Mouse (Mus musculus) monocyte, adult 2 months (primary cell): ENCODE data around the gene Ctnna3.
"Not testable (repeated sequence)": the region's sequence is repeated elsewhere in the genome, so short reads cannot be mapped to it uniquely, and the experiment has no call there.

ENCODE experiments used
- DNase-seq, 2 experiments: peaks; one replicate each; pipeline ENCODE4 v3.0.0; 2022; ENCODE audit warnings: low spot score in 2 of 2, low read depth in 1 of 2

Ctnna3 gene

DNA sequence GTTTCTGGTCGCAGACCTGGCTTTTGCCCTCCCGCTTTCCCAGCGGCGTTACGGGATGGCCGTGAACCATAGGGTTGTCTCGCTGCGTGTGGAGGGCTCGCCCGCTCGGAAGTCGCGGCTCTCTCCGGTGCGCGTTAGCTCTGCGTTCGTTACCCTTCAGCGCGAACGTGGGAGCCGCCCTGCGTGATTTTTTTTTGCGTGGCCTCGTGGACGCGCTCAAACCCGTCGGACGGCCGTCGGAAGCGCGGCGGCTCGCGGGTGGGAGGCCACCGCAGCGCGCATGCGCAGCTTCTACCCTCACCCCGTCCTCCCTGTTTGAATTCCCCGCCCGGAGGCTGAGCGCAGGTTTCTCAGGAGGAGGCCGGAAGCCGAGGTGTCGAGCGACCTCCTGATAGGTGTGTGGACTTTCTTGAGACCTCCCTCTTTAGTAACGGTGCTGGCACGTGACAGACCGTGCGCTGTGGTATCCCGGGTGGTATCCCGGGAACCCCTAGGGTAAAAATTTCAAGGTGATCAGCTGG is at the start of gene Ctnna3:
Gene Ctnna3, plus strand, starts transcription at position 314 of the 521 bp plus-strand sequence.
- peak; percentile 50 to 65 for DNase-seq

DNA sequence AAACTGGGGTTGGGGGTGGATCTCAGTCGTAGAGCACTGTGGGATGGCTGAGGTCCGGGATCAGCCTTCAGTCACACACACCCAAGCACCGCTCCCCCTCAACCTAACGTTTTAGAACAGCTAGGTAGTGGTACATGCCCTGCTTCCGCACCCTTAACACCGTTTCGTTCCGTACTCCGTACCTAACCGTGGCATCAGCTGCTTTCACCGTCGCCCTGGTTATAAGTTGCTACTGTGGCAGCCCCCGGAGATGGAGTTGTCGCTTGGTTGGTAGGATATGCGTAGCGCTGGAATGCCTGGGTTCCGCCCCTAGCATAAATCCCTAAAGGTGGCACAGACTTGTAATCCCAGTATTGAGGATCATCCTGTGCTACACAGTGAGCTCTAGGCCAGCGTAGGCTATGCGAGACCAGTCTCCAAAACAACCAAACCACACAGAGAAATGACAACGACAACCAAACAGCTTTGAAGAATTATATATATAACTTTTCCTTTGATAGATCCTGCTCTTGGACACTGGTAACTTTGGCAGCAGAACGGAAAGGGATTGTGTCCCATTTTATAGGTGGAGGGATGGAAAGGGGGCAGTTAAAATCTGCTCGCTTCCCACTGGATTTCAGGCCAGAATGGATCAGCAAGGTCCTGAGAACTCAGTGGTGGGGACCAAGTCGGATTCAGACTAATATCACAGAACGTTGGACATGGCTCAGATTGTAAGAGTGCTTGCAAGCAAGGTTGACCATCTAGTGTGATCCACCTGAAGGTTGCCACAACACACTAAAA is 48.2 kb upstream of the Ctnna3 start, which contains the start of gene Sirt1:
Gene Sirt1, minus strand, starts transcription at position 207 of the 783 bp plus-strand sequence.
- no peak for DNase-seq

DNA sequence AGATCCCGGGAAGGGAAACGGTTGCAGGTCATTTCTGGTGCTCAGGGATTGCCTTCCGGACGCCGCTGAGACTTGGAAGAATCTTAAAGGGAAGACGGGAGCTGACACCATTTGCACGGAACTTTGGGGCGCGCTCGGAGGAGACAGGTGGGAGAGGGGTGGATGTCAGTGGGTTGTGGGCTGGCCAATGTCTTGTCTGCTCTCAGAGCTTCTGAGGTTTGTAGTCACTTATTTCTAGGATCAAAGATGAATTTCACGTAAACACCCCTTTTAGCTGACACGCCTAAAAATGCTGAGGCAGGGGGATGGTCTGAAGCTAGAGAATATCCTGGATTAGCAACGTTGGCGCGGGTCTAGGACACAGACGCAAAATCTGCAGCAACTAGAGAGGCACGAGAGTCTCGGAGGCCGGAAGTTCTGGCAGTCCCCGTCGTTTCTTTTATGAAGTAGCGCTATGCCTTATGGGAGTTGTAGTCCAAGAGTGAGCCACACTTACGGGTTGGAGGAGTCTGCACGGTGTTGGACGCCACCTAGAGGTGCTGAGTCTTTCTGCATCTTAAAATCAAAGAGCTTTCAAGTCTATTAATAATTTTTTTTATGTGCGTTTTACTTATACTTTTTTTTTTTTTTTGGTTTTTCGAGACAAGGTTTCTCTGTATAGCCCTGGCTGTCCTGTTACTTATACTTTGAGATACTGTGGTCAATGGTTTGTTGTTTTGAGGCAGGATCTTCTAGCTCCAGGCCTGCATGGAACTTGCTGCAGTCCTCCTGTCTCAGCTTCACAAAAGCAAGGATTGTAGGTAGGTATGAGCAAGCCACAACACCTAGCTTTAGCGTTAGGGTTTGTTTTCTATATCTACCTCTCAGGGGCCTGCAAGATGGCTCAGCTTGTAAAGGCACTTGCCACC is 47.3 kb upstream of the Ctnna3 start, which contains the start of gene Dnajc12:
Gene Dnajc12, plus strand, starts transcription at position 72 of the 908 bp plus-strand sequence.
- peak; percentile 57 to 59 for DNase-seq

DNA sequence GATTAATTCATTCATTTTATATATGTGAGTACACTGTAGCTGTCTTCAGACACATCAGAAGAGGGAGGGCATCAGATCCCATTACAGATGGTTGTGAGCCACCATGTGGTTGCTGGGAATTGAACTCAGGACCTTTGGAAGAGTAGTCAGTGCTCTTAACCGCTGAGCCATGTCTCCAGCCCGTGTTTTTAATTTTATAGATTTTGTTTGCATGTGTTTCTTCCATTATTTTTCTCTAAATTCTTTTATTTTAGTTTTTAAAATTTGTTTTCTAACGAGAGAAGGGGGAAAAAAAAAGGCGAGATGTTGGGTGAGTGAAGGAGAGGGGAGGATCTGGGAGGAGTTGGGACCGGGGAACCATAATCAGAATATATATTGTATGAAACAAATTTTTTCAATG is 44.0 kb upstream of the Ctnna3 start:
- DNase-seq, result not testable (repeated sequence)

DNA sequence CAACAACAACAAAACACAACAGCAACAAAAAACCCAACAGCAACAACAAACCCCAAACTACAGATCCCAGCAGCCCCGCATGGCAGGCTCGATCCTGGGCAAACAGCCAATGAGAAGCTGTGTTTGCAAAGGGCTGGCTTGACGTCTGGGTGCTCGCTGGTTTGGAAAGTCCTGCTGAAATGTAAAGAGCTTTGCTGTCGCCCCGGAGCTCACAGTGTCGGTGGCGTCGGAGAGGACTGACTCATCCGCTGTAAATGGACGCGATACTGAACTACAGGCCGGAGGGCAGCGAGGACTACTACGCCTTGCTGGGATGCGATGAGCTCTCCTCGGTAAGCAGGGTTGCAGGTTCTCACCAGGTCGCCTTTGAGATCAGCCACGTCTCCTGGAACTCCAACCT is 43.5 kb upstream of the Ctnna3 start:
- peak; percentile 47 to 63 for DNase-seq

DNA sequence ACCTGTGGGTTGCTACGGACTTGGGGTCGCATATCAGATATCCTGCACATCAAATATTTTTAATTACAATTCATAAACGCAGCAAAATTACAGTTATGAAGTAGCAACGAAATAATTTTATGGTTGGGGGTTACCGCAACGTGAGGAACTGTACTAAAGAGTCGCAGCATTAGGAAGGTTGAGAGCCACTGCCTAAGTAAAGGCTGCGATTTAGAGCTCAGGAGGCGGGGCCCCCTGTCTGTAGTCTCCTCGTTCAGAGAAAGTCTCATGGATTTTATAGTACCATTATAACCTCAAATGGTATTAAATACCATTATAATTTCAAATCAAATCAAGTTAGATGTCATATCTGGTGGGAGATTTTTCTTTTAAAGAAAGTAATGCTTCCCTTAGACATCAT is 42.9 kb upstream of the Ctnna3 start:
- no peak for DNase-seq

DNA sequence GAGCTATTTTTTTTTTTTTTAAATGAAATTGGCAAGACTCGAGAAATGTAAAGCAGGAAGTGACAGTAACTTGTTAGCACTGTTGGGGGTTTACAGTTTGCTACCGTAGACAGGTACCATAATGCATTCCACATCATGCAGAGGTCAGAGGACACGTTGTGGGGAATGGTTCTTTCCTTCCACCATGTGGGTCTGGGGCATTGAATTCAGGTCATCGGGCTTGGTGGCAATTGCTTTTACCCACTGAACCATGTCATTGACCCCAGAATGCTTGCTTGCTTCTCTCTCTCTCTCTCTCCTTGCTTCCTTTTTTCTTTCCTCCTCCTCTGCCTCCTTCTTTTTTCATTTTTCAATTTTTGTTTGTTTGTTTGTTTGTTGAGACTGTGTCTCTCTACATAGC is 41.0 kb upstream of the Ctnna3 start:
- no peak for DNase-seq

DNA sequence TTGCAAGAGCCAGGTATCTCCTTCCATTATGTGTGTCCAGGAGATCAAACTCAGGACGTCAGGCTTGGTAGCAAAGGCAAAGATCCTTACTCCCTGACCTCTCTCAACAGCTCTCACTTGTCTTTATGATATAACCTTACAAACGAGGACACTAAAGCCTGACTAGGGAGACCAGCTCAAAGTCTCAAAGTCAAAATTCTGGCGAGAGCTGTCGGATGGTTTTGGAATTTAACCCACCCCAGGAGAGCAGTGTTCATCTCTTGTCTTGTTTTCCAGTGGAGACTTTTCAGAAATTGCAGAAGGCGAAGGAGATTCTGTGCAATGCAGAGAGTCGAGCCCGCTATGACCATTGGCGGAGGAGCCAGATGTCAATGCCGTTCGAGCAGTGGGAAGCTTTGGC is 32.9 kb upstream of the Ctnna3 start:
- no peak for DNase-seq

DNA sequence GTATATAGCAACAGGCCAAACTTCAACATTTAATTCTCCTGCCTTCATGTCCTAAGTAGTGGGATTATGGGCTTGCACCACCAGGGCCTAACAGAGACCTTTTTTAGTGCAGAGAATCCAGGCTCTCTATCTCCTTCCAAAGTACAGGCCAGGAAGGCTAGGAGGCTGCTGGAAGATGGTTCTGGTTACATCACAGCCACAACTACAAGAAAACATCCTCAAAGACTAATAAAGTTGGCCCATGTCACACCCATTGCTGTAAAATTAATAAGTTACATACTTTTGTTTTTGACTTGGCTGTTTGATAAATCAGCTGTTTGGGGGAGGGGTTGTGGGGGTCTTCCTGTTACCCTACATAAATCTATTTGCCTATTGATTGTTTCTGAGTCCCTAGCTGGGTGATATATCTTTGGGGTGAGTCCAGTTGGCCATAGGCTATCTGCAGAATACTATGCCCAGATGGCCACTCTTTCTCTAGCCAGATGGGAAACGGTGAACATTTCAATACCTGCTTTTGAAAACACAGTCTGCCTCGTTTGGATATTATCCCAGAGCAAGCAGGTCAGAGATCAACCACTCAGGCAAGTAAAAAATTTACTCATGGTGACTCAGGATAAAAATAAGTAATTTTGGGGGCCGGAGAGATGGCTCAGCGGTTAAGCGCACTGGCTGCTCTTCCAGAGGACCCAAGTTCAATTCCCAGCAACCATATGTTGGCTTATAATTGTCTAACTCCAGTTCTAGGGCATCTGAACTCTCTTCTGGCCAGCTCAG is 27.0 kb upstream of the Ctnna3 start:
- DNase-seq, result no peak

DNA sequence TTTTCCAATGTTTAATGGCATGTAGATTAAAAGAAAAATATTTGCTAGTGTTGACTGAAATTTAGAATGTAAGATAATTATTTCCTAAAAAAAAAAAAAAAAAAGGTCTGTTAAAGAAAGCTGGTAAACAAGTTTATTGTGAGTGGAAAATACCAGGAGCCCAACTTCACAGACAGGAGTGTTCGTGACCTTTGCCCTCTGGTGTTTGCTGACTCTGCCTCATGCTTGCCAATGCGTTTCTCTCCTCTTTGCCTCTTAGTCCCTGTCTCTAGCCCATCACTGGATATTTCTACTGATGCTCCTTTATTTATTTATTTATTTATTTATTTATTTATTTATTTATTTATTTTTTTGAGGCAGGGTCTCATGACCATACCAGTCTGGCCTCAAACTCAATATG is 26.3 kb upstream of the Ctnna3 start:
- no peak for DNase-seq

DNA sequence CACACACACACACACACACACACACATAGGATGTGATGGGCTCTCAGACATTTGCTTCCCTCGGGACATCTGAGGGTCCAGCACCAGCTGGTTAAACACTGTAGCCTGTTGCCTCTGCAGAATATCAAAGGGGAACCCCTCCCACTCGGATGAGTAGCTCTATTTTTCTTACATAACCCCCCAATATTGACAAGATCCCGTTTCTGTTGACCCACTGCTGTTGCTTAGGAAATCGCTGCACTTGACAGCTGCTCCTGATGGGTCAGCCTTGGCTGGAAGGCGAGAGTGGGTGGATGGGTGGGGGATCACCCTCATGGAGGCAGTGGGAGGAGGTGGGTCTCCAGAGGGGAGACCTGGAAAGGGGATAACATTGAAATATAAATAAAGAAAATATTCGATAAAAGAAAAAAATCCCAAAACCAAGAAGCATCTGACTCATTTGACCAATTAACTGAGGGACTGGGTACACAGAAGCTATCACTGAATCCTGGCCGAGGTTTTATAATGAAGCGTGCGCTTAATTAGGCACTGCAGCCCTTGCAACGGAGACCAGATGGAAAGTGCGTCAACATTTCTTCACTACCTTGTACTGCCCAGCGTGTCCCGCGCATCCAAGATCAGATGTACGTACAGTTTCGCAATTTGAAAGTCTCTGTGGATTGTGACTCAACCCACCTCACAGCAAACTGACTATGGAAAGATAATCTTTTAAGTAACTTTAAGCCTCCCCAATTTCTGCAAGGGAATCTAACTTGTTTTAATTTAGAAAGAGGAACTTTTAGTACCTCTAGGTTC is 19.5 kb upstream of the Ctnna3 start:
- DNase-seq, result no peak

DNA sequence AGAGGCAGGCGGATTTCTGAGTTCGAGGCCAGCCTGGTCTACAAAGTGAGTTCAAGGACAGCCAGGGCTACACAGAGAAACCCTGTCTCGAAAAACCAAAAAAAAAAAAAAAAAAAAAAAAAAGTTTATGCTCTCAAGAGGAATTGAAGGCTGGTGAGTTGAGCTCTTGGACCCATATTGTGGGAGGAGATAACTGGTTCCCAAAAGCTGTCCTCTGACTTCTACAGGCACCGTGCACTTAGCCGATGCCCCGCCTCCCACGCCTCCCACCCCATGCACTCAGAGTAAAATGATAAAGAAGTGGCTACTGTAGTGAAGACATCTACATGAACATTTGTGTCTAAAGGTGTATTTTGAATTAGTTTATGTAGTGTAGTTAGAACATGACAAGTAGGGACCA is 18.2 kb upstream of the Ctnna3 start:
- DNase-seq, result not testable (repeated sequence)

DNA sequence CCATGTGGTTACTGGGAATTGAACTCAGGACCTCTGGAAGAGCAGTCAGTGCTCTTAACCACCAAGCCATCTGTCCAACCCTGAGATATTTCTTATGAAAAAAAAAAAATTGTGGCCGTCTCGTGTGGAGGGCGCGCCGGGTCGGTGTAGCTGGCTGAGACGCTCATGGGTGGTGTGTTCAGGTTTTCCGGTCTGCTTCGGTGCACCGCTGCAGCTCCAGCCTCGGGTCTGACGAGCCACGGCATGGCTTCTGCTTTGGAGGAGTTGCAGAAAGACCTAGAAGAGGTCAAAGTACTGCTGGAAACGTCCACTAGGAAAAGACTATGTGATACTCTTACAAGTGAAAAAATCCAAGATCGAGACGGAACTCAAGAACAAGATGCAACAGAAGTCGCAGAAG is 17.1 kb upstream of the Ctnna3 start:
- DNase-seq, result no peak

DNA sequence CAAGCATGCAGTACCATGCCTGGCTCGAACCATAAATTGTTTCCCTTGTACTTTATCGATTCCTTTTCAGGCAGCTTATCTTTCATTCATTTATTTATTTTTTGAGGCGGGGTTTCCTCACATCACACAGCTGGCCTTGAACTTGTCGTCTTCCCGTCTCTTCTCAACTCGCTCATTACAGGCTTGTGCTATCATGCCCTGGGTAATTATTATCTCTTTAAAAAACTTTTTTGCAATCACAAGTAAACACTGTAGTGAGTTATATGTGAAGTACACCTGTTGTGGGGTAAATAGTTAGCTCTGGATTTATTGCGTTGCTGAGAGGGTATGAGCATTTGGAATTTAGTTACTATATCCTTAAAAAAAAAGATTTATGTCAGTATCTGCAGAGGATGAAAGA is 14.6 kb upstream of the Ctnna3 start:
- no peak for DNase-seq

DNA sequence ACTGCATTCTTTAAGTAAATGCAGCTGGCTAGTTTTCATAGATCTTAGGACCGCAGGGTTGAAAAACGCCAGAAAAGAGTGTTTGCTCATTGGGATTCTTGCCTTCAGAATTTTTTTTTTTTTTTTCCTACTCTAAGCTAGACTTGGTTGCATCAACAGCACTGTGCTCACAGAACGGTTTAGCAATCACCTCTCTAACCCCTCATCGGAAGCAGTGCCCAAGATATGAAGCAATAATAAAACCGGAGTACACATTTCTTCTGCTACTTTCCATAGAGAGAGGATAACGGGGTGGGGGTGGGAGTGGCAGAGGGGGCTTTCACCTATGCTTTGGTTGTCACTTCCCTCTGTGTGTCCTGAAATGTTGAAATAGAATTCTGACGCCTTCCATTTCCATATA is 14.0 kb upstream of the Ctnna3 start:
- no peak for DNase-seq

DNA sequence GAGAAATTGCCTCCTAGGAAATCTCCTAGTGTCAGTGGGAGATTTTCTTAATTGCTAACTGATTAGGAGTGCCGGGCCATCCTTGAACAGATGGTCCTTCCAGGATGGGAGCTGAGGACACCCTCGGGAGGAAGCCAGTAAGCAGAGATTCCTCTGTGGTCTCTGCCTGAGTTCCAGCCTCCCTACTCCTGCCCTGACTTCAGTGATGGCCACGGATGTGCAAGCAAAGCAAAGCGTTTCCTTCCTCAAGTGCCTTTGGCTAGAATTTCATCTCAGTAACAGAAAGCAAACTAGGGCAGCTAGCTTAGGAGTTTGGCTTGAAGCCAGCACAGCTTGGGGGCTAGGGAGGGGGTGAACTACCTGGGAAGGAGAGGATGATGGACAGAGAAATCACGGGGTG is 12.8 kb upstream of the Ctnna3 start:
- no peak for DNase-seq

DNA sequence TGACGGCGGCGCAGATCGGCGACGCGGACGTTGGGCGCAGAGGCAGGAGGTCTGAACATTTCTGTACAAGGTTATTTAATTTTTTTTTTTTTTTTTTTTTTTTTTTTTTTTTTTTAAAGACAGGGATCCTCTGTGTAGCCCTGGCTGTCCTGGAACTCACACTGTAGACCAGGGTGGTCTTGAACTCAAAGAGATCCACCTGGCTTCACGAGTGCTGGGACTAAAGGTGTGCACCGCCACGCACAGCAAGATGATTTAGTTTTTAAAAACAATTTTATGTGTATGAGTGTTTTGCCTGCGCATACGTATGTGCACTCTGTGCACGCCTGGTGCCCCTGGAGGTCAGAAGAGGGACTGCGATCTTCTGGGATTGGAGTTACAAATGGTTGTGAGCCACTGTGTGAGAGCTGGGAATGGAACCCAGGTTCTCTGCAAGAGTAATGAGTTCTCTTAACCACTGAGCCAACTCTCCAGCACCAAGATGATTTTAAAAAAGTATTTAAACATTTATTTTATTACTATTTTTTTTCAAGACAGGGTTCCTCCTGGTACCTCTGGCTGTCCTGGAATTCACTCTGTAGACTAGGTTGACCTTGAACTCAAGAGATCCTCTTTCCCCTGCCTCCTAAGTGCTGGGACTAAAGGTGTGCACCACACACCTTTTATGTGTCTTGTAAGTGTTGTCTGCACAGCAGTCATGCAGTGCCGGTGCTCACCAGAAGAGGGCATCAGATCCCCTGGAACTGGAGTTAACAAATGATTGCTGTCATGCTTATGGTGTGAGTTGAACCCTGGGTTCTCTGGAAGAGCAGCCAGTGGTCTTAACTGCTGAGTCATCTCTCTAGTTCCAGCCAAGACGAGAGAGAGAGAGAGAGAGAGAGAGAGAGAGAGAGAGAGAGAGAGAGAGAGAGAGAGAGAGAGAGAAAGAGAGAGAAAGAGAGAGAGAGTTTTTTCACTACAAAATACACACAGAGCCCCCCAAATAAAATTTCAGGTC is 7.9 kb upstream of the Ctnna3 start, which contains the start of gene Gm7075:
Gene Gm7075, minus strand, starts transcription at position 51 of the 997 bp plus-strand sequence.
- DNase-seq, result peak in 1 of 2 experiments; percentile 37

DNA sequence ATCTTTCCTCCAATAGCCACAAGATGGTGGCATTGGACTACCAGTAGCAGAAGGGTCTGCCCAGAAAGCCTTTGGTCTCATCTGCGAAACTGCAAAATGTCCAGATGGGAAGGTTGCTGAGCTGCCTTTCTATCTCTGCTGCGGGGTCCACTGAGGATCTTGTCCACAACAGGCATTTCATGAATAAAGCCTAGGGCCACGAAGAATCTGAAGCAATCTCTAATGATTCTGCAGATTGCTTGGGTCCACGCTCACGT is 7.2 kb upstream of the Ctnna3 start:
- no peak for DNase-seq
